Mouse (Mus musculus) common myeloid progenitor, adult 5-6 weeks (primary cell): ENCODE measurements around the gene 1700021F05Rik. TPM values are rescaled to one million over a fixed set of nuclear protein-coding genes. Genes with fewer than 3 reads are reported as not detected.

Source experiments
- ATAC-seq: replicated peaks from 2 replicates; pipeline ENCODE4 v1.8.0; 2016; ENCODE audit warnings: low read depth, mild to moderate bottlenecking, moderate TSS enrichment, inconsistent platforms; ENCODE audit not compliant: poor library complexity, severe bottlenecking
- total RNA-seq: library from RNA; stranded (forward); fragments of 200-1000, 187-1606 nt; gene quantifications from 2 replicates; pipeline ENCODE4 v1.2.3, GENCODE M21; 2017

1700021F05Rik gene
- total RNA-seq, 1 experiment from 2014 or later: 49.1 TPM

- no peak for ATAC-seq
These were observed 52.5 kb downstream of the 1700021F05Rik start for GRCm38 (mm10) chr10:43488258-43488657.

DNA sequence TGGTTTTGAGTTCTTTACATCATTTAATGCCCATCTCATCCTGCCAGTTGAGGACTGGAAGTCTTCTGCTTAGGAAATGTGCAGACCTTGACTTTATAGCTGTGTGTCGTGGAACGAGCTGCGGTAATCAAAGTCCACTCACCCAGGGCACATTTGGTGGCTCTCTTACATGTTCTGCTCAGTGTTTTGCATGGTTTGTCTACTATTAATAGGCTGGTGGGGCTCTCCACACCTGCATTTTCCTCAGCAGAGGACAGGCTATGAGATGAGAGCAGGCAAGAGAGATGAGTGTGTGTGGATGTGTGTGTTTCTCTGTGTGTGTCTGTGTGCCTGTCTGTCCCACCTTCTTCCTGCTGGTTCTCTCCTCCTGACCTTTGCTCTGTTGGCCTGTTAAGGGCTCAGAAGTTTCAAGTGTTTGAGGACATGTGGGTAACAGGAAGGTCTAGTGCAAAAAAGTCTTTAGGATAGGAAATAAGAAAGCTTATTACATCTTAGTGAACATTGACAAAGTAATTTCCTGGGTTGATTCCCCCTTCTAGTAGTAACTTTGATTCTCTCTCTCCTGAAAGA lies 53.3 kb downstream of the 1700021F05Rik start:
- no peak for ATAC-seq

GRCm38 (mm10) chr10:43485751-43486268 lies 55.0 kb downstream of the 1700021F05Rik start:
- ATAC-seq: peak; percentile 42; the same call in 1 of the 2 replicates

- ATAC-seq: no peak
These were observed 57.3 kb downstream of the 1700021F05Rik start for GRCm38 (mm10) chr10:43483426-43483995.

DNA sequence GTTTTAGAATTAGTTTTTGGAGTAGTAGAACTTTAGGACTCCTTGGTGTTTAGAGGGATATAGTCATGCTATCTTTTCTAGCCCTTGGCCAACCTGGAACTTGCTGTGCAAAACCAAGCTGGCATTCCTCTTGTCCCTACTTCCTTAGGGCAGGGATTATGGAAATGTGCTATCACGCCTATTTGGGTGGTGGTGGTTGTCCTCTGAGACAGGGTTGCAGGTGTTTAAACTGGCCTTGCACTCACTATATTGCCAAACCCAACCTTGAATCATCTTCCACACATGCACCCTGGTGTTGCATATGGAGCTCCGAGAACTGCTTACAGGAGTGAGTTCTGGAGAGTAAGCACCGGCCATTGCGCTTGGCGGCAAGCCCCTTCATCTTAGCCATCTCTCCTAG lies 58.8 kb downstream of the 1700021F05Rik start:
- ATAC-seq: no peak

- no peak for ATAC-seq
These were observed 59.6 kb downstream of the 1700021F05Rik start for GRCm38 (mm10) chr10:43481179-43481578.

DNA sequence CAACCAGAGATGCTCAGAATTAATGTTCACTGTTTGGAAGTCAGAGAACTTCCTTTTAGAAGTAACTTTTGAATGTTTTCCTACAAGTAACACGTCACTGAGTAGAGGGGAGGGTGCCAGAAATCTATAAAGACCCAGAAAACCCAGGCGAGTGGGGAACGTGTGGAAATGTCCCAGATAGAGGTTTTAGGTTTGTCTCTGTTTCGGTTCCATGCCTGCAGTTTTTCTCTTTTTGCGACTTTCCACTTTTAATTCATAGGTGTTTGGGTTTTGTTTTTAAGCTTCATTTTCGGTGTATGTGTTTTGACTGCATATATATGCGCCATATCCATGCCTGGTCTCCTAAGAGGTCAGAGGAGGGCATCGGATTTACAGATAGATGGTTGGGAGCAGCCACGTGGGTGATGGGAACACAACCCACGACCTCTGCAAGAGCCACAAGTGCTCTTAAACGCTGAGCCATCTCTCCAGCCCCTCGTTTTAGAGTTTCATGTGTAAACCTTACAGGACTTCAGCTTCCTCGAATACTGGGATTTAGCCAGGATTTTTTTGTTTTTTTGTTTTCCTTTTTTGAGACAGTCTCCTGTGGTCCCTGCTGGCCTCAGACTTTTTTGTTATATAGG lies 60.5 kb downstream of the 1700021F05Rik start:
- no peak for ATAC-seq

- peak; percentile 78 for ATAC-seq
These were observed 61.2 kb downstream of the 1700021F05Rik start for GRCm38 (mm10) chr10:43479436-43480157.

GRCm38 (mm10) chr10:43478751-43479435 lies 61.9 kb downstream of the 1700021F05Rik start, which contains the start of gene Bend3:
Gene Bend3, plus strand, starts transcription at chr10:43478831.
- no peak; the same call in 1 of the 2 replicates for ATAC-seq

- peak; percentile 33 for ATAC-seq
These were observed 62.7 kb downstream of the 1700021F05Rik start for GRCm38 (mm10) chr10:43477865-43478681.

GRCm38 (mm10) chr10:43477459-43477858 lies 63.3 kb downstream of the 1700021F05Rik start:
- ATAC-seq: no peak

- no peak for ATAC-seq
These were observed 65.4 kb downstream of the 1700021F05Rik start for GRCm38 (mm10) chr10:43475376-43475775.

Other genes starting within 250 kb of the 1700021F05Rik start
- gene Bend3, start 62.2 kb downstream of the 1700021F05Rik start, total RNA-seq: 6.8 and 8.4 TPM in 2 replicates
- gene Gm9803, start 16.9 kb downstream of the 1700021F05Rik start, total RNA-seq: 30.4 and 35.3 TPM in 2 replicates
- gene Cd24a, start 37.3 kb upstream of the 1700021F05Rik start, total RNA-seq: 451 and 477 TPM in 2 replicates